Mouse (Mus musculus) heart, adult 8-10 months (tissue): ENCODE results near the gene Bsdc1. TPM values are rescaled to one million over a fixed set of nuclear protein-coding genes. Genes with fewer than 3 reads are reported as not detected.

Source experiments
- DNase-seq: peaks from one replicate; pipeline ENCODE4 v3.0.0; 2022; ENCODE audit warnings: low spot score
- total RNA-seq, 4 experiments: library from RNA; stranded (reverse); gene quantifications; 2 replicates each; pipeline ENCODE4 v1.2.4; 2022

Gene Bsdc1
- total RNA-seq, 4 experiments from 2014 or later, result 50.3 to 54.6 (median 53.3) TPM

GRCm38 (mm10) chr4:129479863-129480262, 18.5 kb downstream of the Bsdc1 start:
- DNase-seq, result no peak

GRCm38 (mm10) chr4:129481090-129481489, 19.7 kb downstream of the Bsdc1 start:
- DNase-seq, result no peak

GRCm38 (mm10) chr4:129490972-129491880, 29.8 kb downstream of the Bsdc1 start, which contains the start of the genes Tssk3 and Fam229a:
Gene Tssk3, minus strand, starts transcription at chr4:129491022.
Gene Fam229a, plus strand, starts transcription at chr4:129491190.
- no peak for DNase-seq

GRCm38 (mm10) chr4:129494681-129495080, 33.3 kb downstream of the Bsdc1 start:
- no peak for DNase-seq

GRCm38 (mm10) chr4:129495672-129496562, 34.5 kb downstream of the Bsdc1 start:
- DNase-seq, result no peak

- peak; percentile 55 for DNase-seq
Observed at GRCm38 (mm10) chr4:129496631-129497030, 35.2 kb downstream of the Bsdc1 start.

GRCm38 (mm10) chr4:129498941-129499340, 37.6 kb downstream of the Bsdc1 start:
- no peak for DNase-seq

- no peak for DNase-seq
Observed at GRCm38 (mm10) chr4:129500017-129500416, 38.6 kb downstream of the Bsdc1 start.

GRCm38 (mm10) chr4:129500607-129501566, 39.5 kb downstream of the Bsdc1 start:
- peak; percentile 87 for DNase-seq

GRCm38 (mm10) chr4:129502327-129502888, 41.0 kb downstream of the Bsdc1 start:
- no peak for DNase-seq

GRCm38 (mm10) chr4:129502901-129503444, 41.6 kb downstream of the Bsdc1 start:
- no peak for DNase-seq

- no peak for DNase-seq
Observed at GRCm38 (mm10) chr4:129505511-129505910, 44.1 kb downstream of the Bsdc1 start.

- no peak for DNase-seq
Observed at GRCm38 (mm10) chr4:129507434-129508236, 46.3 kb downstream of the Bsdc1 start.

GRCm38 (mm10) chr4:129508237-129508515, 46.8 kb downstream of the Bsdc1 start:
- no peak for DNase-seq

- no peak for DNase-seq
Observed at GRCm38 (mm10) chr4:129508834-129509600, 47.6 kb downstream of the Bsdc1 start.

GRCm38 (mm10) chr4:129509650-129510049, 48.3 kb downstream of the Bsdc1 start:
- DNase-seq, result no peak

- no peak for DNase-seq
Observed at GRCm38 (mm10) chr4:129510723-129511412, 49.5 kb downstream of the Bsdc1 start.

- no peak for DNase-seq
Observed at GRCm38 (mm10) chr4:129511413-129512096, 50.2 kb downstream of the Bsdc1 start.
